Mouse (Mus musculus): Measurements from ENCODE around the gene Arg2.
A peak's percentile ranks its signal among the peaks of the same experiment; 100 is the strongest.

DNA sequence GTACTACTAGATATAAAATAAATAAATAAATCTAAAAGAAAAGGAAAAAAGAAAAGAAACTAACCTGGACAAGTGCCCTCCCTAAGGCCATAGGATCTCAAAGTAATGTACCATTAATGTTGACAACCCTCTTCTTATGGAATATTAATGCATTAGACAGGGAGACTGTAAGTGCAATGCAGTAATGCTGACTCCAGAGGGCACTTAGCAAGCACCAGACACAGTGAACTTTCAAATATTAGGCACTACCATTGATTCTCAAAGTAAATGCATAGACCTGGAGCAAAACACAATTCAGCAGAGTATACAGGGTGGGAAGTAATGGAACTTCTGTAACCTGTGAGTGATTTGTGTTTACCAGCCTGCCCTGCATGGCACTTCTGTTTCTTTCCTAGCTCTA lies 38.6 kb downstream of the Arg2 start:
- peak; percentile 47 for TF ChIP-seq CTCF (IDR thresholded peaks at IDR 0.05)
- no peak for TF ChIP-seq EP300 (IDR thresholded peaks at IDR 0.05)

All from lung, postnatal 0 days (tissue).